Mouse (Mus musculus) C2C12 (cell line): ENCODE results near the gene Map4k4.

Source experiments
- CTCF ChIP-seq: IDR thresholded peaks from one replicate; pipeline ENCODE4 v1.5.1; 2011; ENCODE audit not compliant: control insufficient read depth, insufficient read depth, insufficient read length
- MYOG ChIP-seq: IDR thresholded peaks from one replicate; pipeline ENCODE4 v1.6.1; 2011; ENCODE audit not compliant: control insufficient read depth, insufficient read length; ENCODE audit errors: extremely low read depth
- USF1 ChIP-seq: IDR thresholded peaks from one replicate; pipeline ENCODE4 v1.6.1; 2011; ENCODE audit warnings: low read depth, mild to moderate bottlenecking, control low read depth, moderate library complexity

DNA sequence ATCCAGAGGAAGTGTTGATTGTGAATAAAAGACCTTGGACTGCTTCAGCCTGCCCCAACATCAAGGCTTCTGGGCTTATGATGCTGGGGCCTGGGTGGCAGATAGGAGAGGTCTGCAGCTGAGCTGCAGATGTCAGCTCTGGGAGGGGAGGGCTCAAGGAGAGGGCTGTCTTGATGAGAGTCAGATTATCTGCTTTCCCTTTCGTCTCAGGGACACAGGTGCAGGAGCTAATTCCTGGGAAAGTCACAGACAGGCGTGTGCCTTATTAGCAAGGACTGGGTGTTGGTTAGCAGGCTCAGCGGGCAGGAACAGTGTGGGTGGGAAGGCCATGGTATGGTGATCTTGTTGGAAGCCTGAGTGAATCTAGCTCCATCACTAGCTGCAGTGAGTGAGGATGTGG lies 63.1 kb downstream of the Map4k4 start:
- no peak for TF ChIP-seq CTCF
- TF ChIP-seq MYOG = no peak
- TF ChIP-seq USF1 = no peak
